Mouse (Mus musculus) MEL (cell line): ENCODE data around the gene Ccl21a.
"Not testable (repeated sequence)": the region's sequence is repeated elsewhere in the genome, so short reads cannot be mapped to it uniquely, and the experiment has no call there.

Source experiments
- SIN3A ChIP-seq: IDR thresholded peaks from 2 replicates; pipeline ENCODE4 v1.6.1; 2012; ENCODE audit warnings: low read length, improper control_type of control experiment, inconsistent platforms
- TAL1 ChIP-seq: IDR thresholded peaks from 2 replicates; pipeline ENCODE4 v1.6.1; 2012; ENCODE audit warnings: mild to moderate bottlenecking, inconsistent platforms, low read length, moderate library complexity, mixed read lengths
- USF1 ChIP-seq: IDR thresholded peaks from 2 replicates; pipeline ENCODE4 v1.6.1; 2014; ENCODE audit warnings: low read depth, mild to moderate bottlenecking, inconsistent platforms, low read length, improper control_type of control experiment, moderate library complexity

DNA sequence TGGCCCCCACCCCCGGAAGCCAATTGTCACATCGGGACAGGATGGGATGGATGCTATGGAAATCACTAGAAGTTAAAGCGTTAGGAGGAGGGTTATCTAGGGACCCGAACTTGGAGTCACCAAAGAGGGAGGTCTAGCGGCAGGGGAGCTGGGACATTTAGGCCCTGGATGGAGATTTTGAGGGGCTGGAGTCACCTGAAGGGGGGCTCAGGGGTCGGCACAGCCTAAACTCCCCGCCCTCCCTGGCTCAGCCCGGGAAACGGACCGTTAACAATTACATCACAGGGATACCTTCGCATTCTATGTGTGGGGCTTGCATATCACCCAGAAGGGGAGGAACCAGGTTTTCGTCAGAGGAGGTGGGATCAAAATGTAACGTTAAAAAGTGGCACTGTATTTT, 38.5 kb downstream of the Ccl21a start, which contains the start of gene 4930578G10Rik:
- not testable (repeated sequence) for TF ChIP-seq USF1, SIN3A, TAL1
